ENCODE assay signal across 8 mouse cellular contexts in the genomic region with DNA sequence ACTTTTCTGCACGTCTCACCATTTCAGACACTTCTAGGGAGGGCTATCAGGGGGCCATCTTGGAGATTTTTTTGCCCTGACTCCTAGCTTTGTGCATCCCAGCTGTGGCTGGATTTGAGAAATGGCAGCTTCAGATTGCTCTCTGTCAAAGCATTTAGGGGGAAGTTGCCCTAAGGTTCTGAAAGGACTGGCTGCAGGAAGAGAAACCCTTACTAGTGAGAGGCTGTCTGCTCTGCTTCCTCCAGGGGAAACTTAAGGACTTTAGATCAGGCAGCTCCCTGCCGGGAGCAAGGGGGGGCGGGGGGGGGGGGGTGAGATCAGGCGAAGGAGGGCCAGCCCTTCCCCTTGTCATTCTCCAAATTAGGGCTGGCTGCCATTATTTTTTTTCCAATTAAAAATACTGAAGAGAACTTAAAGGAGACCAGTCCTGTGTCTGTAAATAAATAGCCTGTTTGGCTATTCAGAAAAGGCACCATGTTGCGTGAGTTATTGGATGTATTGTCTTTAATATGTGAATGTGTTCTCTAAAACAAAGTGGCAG.
DNase-seq lines count a peak whose midpoint lies in the region; ATAC-seq and TF ChIP-seq lines count a peak whose summit lies in the region.

No protein-coding gene starts in this region.

- peak overlapping the region; percentile 77; the same call in 1 of the 2 replicates for H3K27ac ChIP-seq in ES-E14 (ENCODE audit: insufficient read depth, low read depth, low read length, poor library complexity, severe bottlenecking)
- 0 out of 2 replicates have a peak overlapping the region, but pooled peaks have one; percentile 9 for H3K27ac ChIP-seq in embryonic fibroblast, embryonic 13.5 days (ENCODE audit: insufficient read depth, low read length)
- H3K27ac ChIP-seq in stomach, embryonic 14.5 days (ENCODE audit: low read length), result peak overlapping the region; percentile 86; the same call in 1 of the 2 replicates

- in situ Hi-C loops in ES-E14 (cut with MboI; ENCODE audit: low sequenced_read_pairs in 2 of 2, unreplicated experiment in 2 of 2), result loop anchor here (5.0 to 10.0 kb wide), 2 partner anchors 140 to 142 kb away; partner anchors contain the start of gene Tbl1xr1 (in 2 of the 2)

- no peak for TF ChIP-seq CTCF in embryonic fibroblast, embryonic 13.5 days (IDR thresholded peaks at IDR 0.05; ENCODE audit: borderline replicate concordance, insufficient read depth, low read length)

- H3K36me3 ChIP-seq in ES-E14 (ENCODE audit: control insufficient read depth, insufficient read depth, low read length, poor library complexity, severe bottlenecking), result no peaks in the 10 kb centered on the region
- no peaks in the 10 kb centered on the region for H3K36me3 ChIP-seq in stomach, embryonic 14.5 days (ENCODE audit: control insufficient read depth, insufficient read depth, low read length)

- H3K27me3 ChIP-seq in stomach, embryonic 14.5 days (ENCODE audit: control insufficient read depth, insufficient read depth, low read length), result no peaks in the 10 kb centered on the region

- 13% methylated on average over 5 of the region's 5 CpGs for WGBS in stomach, embryonic 14.5 days

- H3K9me3 ChIP-seq in ES-E14 (ENCODE audit: control insufficient read depth, insufficient read depth, low read depth, low read length), result no peaks in the 10 kb centered on the region
- H3K9me3 ChIP-seq in stomach, embryonic 14.5 days (ENCODE audit: control insufficient read depth, low read depth, low read length), result no peaks in the 10 kb centered on the region

- peak overlapping the region; percentile 49 for H3K4me2 ChIP-seq in stomach, embryonic 14.5 days (replicated peaks; ENCODE audit: low read depth, low read length)

- DNase-seq in cerebellum, adult 11 months, result peak; percentile 6
- no peak for DNase-seq in ES-E14 (ENCODE audit: low read depth, low spot score)
- DNase-seq in induced T-regulatory cell, adult 2 months (ENCODE audit: low read depth), result peak; percentile 52
- DNase-seq in lung, postnatal 10 days, result peak; percentile 37
- DNase-seq in gastrocnemius, adult 8-10 months (ENCODE audit: low spot score in 2 of 2), result no peak

- ATAC-seq in cerebellum, adult (ENCODE audit: insufficient number of reproducible peaks, low FRiP score, low TSS enrichment), result no peak
- no peak for ATAC-seq in stomach, embryonic 14.5 days (ENCODE audit: insufficient number of reproducible peaks, insufficient read depth, low FRiP score, low read depth)

- H3K4me1 ChIP-seq in ES-E14 (ENCODE audit: control insufficient read depth in 2 of 2, insufficient read depth in 2 of 2, low read length in 2 of 2, poor library complexity in 1 of 2), result peaks cover 25 to 30% of the 10 kb centered on the region in 2 experiments
- H3K4me1 ChIP-seq in embryonic fibroblast, embryonic 13.5 days (ENCODE audit: control insufficient read depth, insufficient read depth, low read length), result peaks cover 14% of the 10 kb centered on the region; the same call in 1 of the 2 replicates
- H3K4me1 ChIP-seq in stomach, embryonic 14.5 days (ENCODE audit: control insufficient read depth, insufficient read depth, low read length), result peaks cover 31% of the 10 kb centered on the region

- no peak overlapping the region for H3K9ac ChIP-seq in ES-E14 (ENCODE audit: insufficient read depth, low read depth, low read length, poor library complexity, severe bottlenecking)
- no peak overlapping the region for H3K9ac ChIP-seq in stomach, embryonic 14.5 days (replicated peaks; ENCODE audit: low read depth, low read length)

- peak overlapping the region in 1 of 2 experiments; percentile 56; a peak in 2 of 4 replicates for H3K4me3 ChIP-seq in ES-E14 (ENCODE audit: insufficient read depth in 1 of 2, low read depth in 1 of 2, low read length in 2 of 2, poor library complexity in 1 of 2, severe bottlenecking in 1 of 2)
- H3K4me3 ChIP-seq in embryonic fibroblast, embryonic 13.5 days (ENCODE audit: insufficient read depth, low read length), result no peak overlapping the region
- H3K4me3 ChIP-seq in stomach, embryonic 14.5 days (ENCODE audit: low read depth, low read length), result no peak overlapping the region

- no peak for TF ChIP-seq POLR2A in embryonic fibroblast, embryonic 13.5 days (IDR thresholded peaks at IDR 0.05; ENCODE audit: low read depth, low read length)

TF ChIP-seq in ES-E14, 5 proteins besides CTCF, POLR2A, EP300 and RAD21:
- no peak for TF ChIP-seq CHD2 (IDR thresholded peaks at IDR 0.05; ENCODE audit: low read depth, low read length)
- no peak for TF ChIP-seq HCFC1 (IDR thresholded peaks at IDR 0.05; ENCODE audit: borderline replicate concordance, insufficient read depth, low read length)
- no peak for TF ChIP-seq MAFK (IDR thresholded peaks at IDR 0.05; ENCODE audit: insufficient read depth, low read depth, low read length)
- TF ChIP-seq ZNF384 (IDR thresholded peaks at IDR 0.05; ENCODE audit: low read depth, low read length), result no peak

Comparison
In these comparisons a context has a peak if more than half of its experiments do, and no peak if none do; other contexts are left out.
1. DNase-seq: peak in cerebellum, adult 11 months (single experiment), induced T-regulatory cell, adult 2 months (single experiment) and lung, postnatal 10 days (single experiment); none in ES-E14 (single experiment) and gastrocnemius, adult 8-10 months (0 of 2).
2. H3K27ac ChIP-seq: peak in every context shown above with its lines; median percentile 86 in stomach, embryonic 14.5 days; 77 in ES-E14; 9 in embryonic fibroblast, embryonic 13.5 days.